Mouse (Mus musculus) heart, adult 2 months (tissue): ENCODE data around the gene Nwd2.

Experiments
- CTCF ChIP-seq: fragments of 200-600 bp; IDR thresholded peaks from 2 replicates; pipeline ENCODE4 v1.8.1; 2022; ENCODE audit warnings: antibody characterized with exemption, mild to moderate bottlenecking, moderate library complexity
- EP300 ChIP-seq: fragments of 200-500 bp; IDR thresholded peaks from 2 replicates; pipeline ENCODE4 v1.6.1; 2011; ENCODE audit warnings: low read depth, low read length, control low read depth; ENCODE audit not compliant: insufficient read depth

DNA sequence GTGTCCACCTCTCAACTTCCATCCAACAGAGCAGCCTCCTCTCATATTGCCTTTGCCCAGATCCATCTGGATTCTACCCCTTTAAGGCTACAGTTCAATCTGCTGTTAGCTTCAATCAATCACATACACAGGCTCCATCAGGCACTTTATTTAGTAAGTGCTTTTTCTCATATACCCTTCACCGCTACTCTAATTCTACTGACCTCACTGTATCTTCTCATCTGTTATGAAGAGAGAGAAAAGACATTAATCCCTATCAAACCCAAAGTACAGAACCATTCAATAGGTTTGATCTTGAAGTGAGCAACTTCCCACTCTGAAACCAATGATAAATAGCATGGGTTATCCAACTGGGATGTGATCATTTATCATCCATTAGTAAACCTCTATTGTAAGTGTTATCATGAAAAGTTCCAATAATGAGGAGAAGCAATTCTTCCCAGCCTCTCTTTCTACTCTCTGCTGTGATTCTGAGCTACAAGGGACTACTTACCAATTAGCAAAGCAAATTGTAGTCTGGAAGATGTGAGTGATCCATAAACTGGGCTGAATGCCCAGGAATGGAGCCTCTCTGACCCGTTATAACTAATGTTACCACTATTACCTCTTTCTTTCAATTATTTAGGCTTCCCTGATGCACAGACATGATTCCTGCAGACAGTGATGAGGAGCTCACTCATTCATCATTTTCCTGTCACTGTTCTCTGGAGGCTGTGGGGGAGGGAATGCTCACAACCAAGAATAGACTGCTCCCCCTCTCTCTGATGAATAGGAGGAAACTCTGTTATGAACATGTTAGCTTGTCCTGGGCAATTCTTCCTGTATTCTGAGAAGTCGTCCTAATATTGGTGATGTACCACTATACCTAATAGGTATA, 31.9 kb upstream of the Nwd2 start:
- TF ChIP-seq CTCF (no peak), EP300 (no peak)
